Mouse (Mus musculus) fat pad, adult 2 months (tissue): ENCODE results near the gene Olfr183.
"Not testable (repeated sequence)": the region's sequence is repeated elsewhere in the genome, so short reads cannot be mapped to it uniquely, and the experiment has no call there.

Experiments
- DNase-seq: peaks from one replicate; pipeline ENCODE4 v3.0.0-alpha.2; 2011; ENCODE audit warnings: low read depth, low spot score; ENCODE audit errors: extremely low read depth

The Olfr183 gene

GRCm38 (mm10) chr16:58995057-58995456 is at the start of gene Olfr183:
Olfr183 (plus strand) TSS chr16:58995357.
- no peak for DNase-seq

GRCm38 (mm10) chr16:59007146-59007545 is 12.0 kb downstream of the Olfr183 start:
- no peak for DNase-seq

GRCm38 (mm10) chr16:59013357-59014018 is 18.3 kb downstream of the Olfr183 start:
- no peak for DNase-seq

GRCm38 (mm10) chr16:59030191-59030590 is 35.0 kb downstream of the Olfr183 start, which contains the start of gene Olfr186:
Olfr186 (minus strand) TSS chr16:59030291.
- DNase-seq: no peak

GRCm38 (mm10) chr16:59039710-59040109 is 44.6 kb downstream of the Olfr183 start, which contains the start of gene Olfr187:
Olfr187 (minus strand) TSS chr16:59039767.
- no peak for DNase-seq

- no peak for DNase-seq
These were observed 50.7 kb downstream of the Olfr183 start for GRCm38 (mm10) chr16:59045835-59046234.

- no peak for DNase-seq
These were observed 52.4 kb downstream of the Olfr183 start for GRCm38 (mm10) chr16:59047579-59047978.

GRCm38 (mm10) chr16:59048860-59049259 is 53.7 kb downstream of the Olfr183 start:
- DNase-seq: no peak

GRCm38 (mm10) chr16:59049286-59049685 is 54.1 kb downstream of the Olfr183 start:
- not testable (repeated sequence) for DNase-seq
